Mouse (Mus musculus) myocyte (in vitro differentiated cells): ENCODE results near the gene Orc5. TPM values are rescaled to one million over a fixed set of nuclear protein-coding genes. Genes with fewer than 3 reads are reported as not detected.

Experiments used
- H3K27me3 ChIP-seq: one replicate; pipeline ENCODE4 v1.6.1; 2011; ENCODE audit not compliant: control insufficient read depth, insufficient read depth, insufficient read length
- H3K36me3 ChIP-seq: one replicate; pipeline ENCODE4 v1.6.1; 2011; ENCODE audit not compliant: control insufficient read depth, insufficient read depth
- H3K4me2 ChIP-seq: one replicate; pipeline ENCODE4 v1.6.1; 2011; ENCODE audit warnings: low read depth, control low read depth
- H3K4me3 ChIP-seq: one replicate; pipeline ENCODE4 v1.5.1; 2011; ENCODE audit warnings: mild to moderate bottlenecking, control low read depth, moderate library complexity
- H3K79me2 ChIP-seq: one replicate; pipeline ENCODE4 v1.6.1; 2011; ENCODE audit not compliant: control insufficient read depth, insufficient read depth
- H3ac ChIP-seq: one replicate; pipeline ENCODE4 v1.6.1; 2011; ENCODE audit not compliant: control insufficient read depth, insufficient read length
- CEBPB ChIP-seq: IDR thresholded peaks from 2 replicates; pipeline ENCODE4 v1.6.1; 2011; ENCODE audit warnings: mild to moderate bottlenecking, moderate library complexity; ENCODE audit not compliant: poor library complexity, insufficient read depth, severe bottlenecking
- E2F4 ChIP-seq: IDR thresholded peaks from one replicate; pipeline ENCODE4 v1.6.1; 2011; ENCODE audit warnings: mild to moderate bottlenecking, control low read depth, moderate library complexity; ENCODE audit not compliant: insufficient read depth
- MAX ChIP-seq: IDR thresholded peaks from one replicate; pipeline ENCODE4 v1.6.1; 2011; ENCODE audit warnings: low read depth, mild to moderate bottlenecking, control low read depth
- MYOD1 ChIP-seq, 3 experiments: IDR thresholded peaks; one replicate each; pipeline ENCODE4 v1.6.1; 2011; ENCODE audit warnings: control low read depth in 2 of 3, low read depth in 2 of 3, mild to moderate bottlenecking in 2 of 3, moderate library complexity in 1 of 3; ENCODE audit not compliant: insufficient read length in 2 of 3, control insufficient read depth in 1 of 3
- MYOG ChIP-seq, 3 experiments: IDR thresholded peaks; one replicate each; pipeline ENCODE4 v1.6.1; 2011; ENCODE audit warnings: control low read depth in 2 of 3, low read depth in 2 of 3, mild to moderate bottlenecking in 2 of 3; ENCODE audit not compliant: insufficient read length in 2 of 3, control insufficient read depth in 1 of 3, insufficient read depth in 1 of 3
- POLR2A ChIP-seq: IDR thresholded peaks from one replicate; pipeline ENCODE4 v1.6.1; 2011; ENCODE audit warnings: low read depth, mild to moderate bottlenecking, control low read depth, moderate library complexity; ENCODE audit not compliant: insufficient read length
- POLR2AphosphoS2 ChIP-seq: IDR thresholded peaks from one replicate; pipeline ENCODE4 v1.6.1; 2011; ENCODE audit warnings: low read depth, control low read depth; ENCODE audit not compliant: insufficient read length
- REST ChIP-seq: IDR thresholded peaks from one replicate; pipeline ENCODE4 v1.6.1; 2011; ENCODE audit warnings: mild to moderate bottlenecking, control low read depth, moderate library complexity; ENCODE audit not compliant: insufficient read depth, insufficient read length
- SRF ChIP-seq: IDR thresholded peaks from one replicate; pipeline ENCODE4 v1.6.1; 2011; ENCODE audit warnings: low read depth; ENCODE audit not compliant: control insufficient read depth, insufficient read length
- TCF12 ChIP-seq: IDR thresholded peaks from one replicate; pipeline ENCODE4 v1.6.1; 2011; ENCODE audit warnings: mild to moderate bottlenecking, control low read depth; ENCODE audit not compliant: poor library complexity, insufficient read depth, severe bottlenecking
- TCF3 ChIP-seq: IDR thresholded peaks from one replicate; pipeline ENCODE4 v1.6.1; 2011; ENCODE audit warnings: low read depth, control low read depth; ENCODE audit not compliant: insufficient read length
- USF1 ChIP-seq: IDR thresholded peaks from one replicate; pipeline ENCODE4 v1.6.1; 2011; ENCODE audit warnings: low read depth, mild to moderate bottlenecking, control low read depth, moderate library complexity
- polyA plus RNA-seq: library from polyadenylated mRNA; unstranded; fragments of >200 nt; fragmentation: generic; extraction: Trizol; gene quantifications from one replicate; pipeline ENCODE4 v1.2.1, GENCODE M21; 2012; ENCODE audit warnings: missing spikeins

Orc5 gene
- polyA plus RNA-seq, 1 experiment: 9.5 TPM

DNA sequence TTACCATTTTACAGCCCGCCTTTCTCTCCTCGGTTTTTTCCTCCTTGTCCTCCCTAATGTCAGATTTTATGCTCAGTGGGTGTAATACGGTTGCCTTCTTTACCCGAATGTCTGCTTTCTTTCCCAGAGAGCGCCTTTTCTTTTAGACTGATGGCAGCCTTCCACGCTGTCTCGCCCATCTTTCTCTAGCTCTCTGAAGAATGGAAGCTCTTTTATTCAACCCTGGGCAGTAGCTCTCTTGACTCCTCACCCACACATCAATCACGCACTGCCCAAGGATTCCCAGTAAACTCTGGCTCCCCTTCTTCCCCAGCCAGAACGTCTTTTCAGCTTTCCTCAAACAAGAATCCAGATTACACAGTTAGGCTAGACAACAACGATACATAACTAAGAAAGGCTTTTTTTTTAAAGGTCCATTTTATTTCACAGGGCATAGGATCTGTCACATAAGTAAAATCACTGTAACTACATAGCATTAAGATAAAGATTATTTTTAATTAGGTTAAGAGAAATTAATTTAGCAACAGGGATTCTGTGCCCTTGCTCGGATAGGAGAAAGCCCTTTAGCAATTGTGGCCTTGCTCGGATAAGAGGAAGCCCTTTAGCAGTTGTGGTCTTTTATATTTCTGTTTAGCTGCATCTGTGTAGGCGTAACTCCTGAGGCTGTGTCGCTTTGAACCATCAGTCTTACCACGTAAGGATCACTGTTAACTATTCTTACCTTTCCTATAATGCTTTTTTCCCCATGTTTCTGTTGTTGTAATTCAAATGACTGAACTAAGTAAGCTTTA, 97.2 kb downstream of the Orc5 start:
- no peak overlapping the region for H3ac ChIP-seq
- no peak overlapping the region for H3K4me2 ChIP-seq
- H3K27me3 ChIP-seq: no peaks in the 10 kb centered on the region
- TF ChIP-seq POLR2A: no peak
- no peak for TF ChIP-seq POLR2AphosphoS2
- TF ChIP-seq SRF: no peak
- TF ChIP-seq CEBPB: no peak
- TF ChIP-seq MYOG (IDR thresholded peaks at IDR 0.05; ENCODE audit: control insufficient read depth in 1 of 3, insufficient read depth in 1 of 3, insufficient read length in 2 of 3, low read depth in 2 of 3): no peak
- no peak for TF ChIP-seq USF1
- no peak for TF ChIP-seq TCF3
- no peaks in the 10 kb centered on the region for H3K36me3 ChIP-seq
- no peak overlapping the region for H3K4me3 ChIP-seq
- no peaks in the 10 kb centered on the region for H3K79me2 ChIP-seq

GRCm38 (mm10) chr5:22452452-22452851, 97.8 kb downstream of the Orc5 start:
- TF ChIP-seq E2F4: no peak
- TF ChIP-seq POLR2AphosphoS2: no peak
- no peak for TF ChIP-seq MAX
- TF ChIP-seq SRF: no peak
- no peak for TF ChIP-seq REST
- no peak for TF ChIP-seq MYOD1 (IDR thresholded peaks at IDR 0.05; ENCODE audit: control insufficient read depth in 1 of 3, insufficient read length in 2 of 3, low read depth in 2 of 3)
- no peak for TF ChIP-seq USF1
- TF ChIP-seq POLR2A: no peak
- TF ChIP-seq CEBPB: no peak
- no peak for TF ChIP-seq TCF3
- TF ChIP-seq MYOG (IDR thresholded peaks at IDR 0.05; ENCODE audit: control insufficient read depth in 1 of 3, insufficient read depth in 1 of 3, insufficient read length in 2 of 3, low read depth in 2 of 3): no peak
- no peak for TF ChIP-seq TCF12
- H3K79me2 ChIP-seq: no peaks in the 10 kb centered on the region
- H3K4me2 ChIP-seq: no peak overlapping the region
- H3ac ChIP-seq: no peak overlapping the region
- no peaks in the 10 kb centered on the region for H3K27me3 ChIP-seq
- no peaks in the 10 kb centered on the region for H3K36me3 ChIP-seq
- H3K4me3 ChIP-seq: no peak overlapping the region

DNA sequence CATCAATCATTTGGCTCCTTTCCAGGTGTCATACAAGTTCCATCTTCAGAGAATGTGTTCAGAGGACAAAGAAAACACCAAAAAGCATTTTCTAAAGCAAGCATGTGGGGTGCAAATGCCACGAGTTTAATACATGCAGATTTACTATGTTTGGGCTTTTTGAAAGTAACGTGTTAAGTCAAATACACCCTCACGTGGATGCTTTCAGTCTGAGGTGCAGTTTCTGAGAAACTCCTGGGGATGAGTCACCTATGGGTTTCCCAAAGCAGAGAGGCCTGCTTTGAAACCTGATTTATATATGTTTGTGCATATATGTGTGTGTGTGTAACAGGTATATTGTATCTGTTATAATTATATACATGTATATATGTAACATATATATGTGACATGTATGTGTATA, 98.5 kb downstream of the Orc5 start:
- H3K79me2 ChIP-seq: no peaks in the 10 kb centered on the region
- H3K4me2 ChIP-seq: no peak overlapping the region
- no peaks in the 10 kb centered on the region for H3K36me3 ChIP-seq
- no peak overlapping the region for H3ac ChIP-seq
- H3K27me3 ChIP-seq: no peaks in the 10 kb centered on the region
- H3K4me3 ChIP-seq: no peak overlapping the region
- TF ChIP-seq E2F4 (no peak), TCF3 (no peak), MYOD1 (IDR thresholded peaks at IDR 0.05; ENCODE audit: control insufficient read depth in 1 of 3, insufficient read length in 2 of 3, low read depth in 2 of 3) (no peak), MYOG (IDR thresholded peaks at IDR 0.05; ENCODE audit: control insufficient read depth in 1 of 3, insufficient read depth in 1 of 3, insufficient read length in 2 of 3, low read depth in 2 of 3) (no peak), TCF12 (no peak), POLR2A (no peak)

DNA sequence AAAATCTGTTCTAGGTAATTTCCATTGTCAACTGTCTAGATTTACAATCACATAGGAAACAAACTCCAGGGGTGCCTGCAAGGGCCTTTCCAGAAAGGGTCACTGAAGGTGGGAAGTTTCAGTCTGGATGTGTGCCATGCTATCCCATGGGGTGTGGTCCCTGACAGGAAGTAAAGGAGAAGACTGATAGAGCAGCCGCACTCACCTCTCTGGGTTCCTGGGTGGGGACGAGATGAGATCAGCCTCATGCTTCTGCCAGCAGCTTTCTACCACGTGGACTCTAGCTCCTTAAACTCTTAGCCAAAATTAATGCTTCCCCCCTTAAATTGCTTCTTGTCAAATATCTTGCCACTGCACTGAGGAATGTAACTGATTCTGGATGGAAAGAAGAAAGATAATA, 100.7 kb downstream of the Orc5 start:
- Histone ChIP-seq H3K79me2 (no peaks in the 10 kb centered on the region), H3K4me3 (no peak overlapping the region), H3K36me3 (no peaks in the 10 kb centered on the region), H3ac (no peak overlapping the region), H3K27me3 (no peaks in the 10 kb centered on the region), H3K4me2 (no peak overlapping the region)
- TF ChIP-seq MYOG (IDR thresholded peaks at IDR 0.05; ENCODE audit: control insufficient read depth in 1 of 3, insufficient read depth in 1 of 3, insufficient read length in 2 of 3, low read depth in 2 of 3): no peak
- no peak for TF ChIP-seq TCF12
- no peak for TF ChIP-seq MYOD1 (IDR thresholded peaks at IDR 0.05; ENCODE audit: control insufficient read depth in 1 of 3, insufficient read length in 2 of 3, low read depth in 2 of 3)
- TF ChIP-seq POLR2AphosphoS2: no peak
- no peak for TF ChIP-seq E2F4

Other genes starting within 250 kb of the Orc5 start
- 0.04 TPM for gene Reln, start 205.7 kb downstream of the Orc5 start, polyA plus RNA-seq
- 0.01 TPM for gene Lhfpl3, start 195.6 kb upstream of the Orc5 start, polyA plus RNA-seq